Mouse (Mus musculus) olfactory bulb, adult 2 months (tissue): ENCODE data around the gene Nos2.

ENCODE experiments used
- CTCF ChIP-seq: fragments of 200-500 bp; IDR thresholded peaks from 2 replicates; pipeline ENCODE4 v1.5.1; 2012; ENCODE audit warnings: low read depth, mild to moderate bottlenecking, low read length, moderate library complexity; ENCODE audit not compliant: insufficient read depth
- POLR2A ChIP-seq: fragments of 200-500 bp; IDR thresholded peaks from 2 replicates; pipeline ENCODE4 v1.6.1; 2012; ENCODE audit warnings: mild to moderate bottlenecking, low read depth, low read length, moderate library complexity; ENCODE audit not compliant: insufficient read depth

DNA sequence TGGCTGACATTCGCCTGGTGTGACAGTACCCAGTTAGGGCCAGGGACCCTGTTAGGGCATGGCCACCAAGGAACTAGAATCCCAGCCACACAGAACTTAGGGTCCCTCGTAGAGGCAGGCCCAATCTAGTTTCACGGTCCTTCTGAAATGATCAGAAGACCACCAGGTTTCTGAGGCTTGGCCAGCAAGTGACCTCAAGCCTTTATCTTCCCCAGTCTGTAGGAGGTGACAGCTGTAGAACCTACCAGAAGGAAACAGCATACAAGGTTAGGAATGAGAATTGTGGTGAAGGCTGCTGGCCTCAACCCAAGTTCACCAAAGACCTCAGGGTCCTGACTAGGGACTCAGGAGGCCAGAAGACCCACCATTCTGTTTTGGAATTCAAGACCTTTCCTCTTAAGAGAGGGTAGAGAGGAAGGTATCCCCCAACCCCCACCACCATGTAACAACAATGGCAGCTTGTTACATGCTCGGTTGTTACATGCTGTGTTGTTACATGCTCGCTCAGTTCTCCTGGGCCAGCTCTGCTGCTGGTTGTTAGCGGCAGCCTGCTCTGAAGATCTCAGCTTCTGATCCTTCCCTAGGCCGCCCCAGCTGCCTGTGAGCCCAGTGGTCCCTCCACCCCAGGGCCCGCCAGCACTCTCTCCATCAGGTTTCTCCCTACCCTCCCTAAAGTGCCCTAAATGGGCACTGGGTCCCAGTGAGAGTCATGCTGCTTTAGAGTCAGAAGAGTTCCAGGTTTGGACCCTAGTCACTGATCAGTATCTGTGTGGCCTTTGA is 56.3 kb downstream of the Nos2 start:
- TF ChIP-seq CTCF = no peak
- TF ChIP-seq POLR2A = no peak
